Mouse (Mus musculus) spleen, postnatal 4 days (tissue): ENCODE results near the gene Snn.
"Not testable (repeated sequence)": the region's sequence is repeated elsewhere in the genome, so short reads cannot be mapped to it uniquely, and the experiment has no call there.

ENCODE experiments used
- DNase-seq, 2 experiments: peaks; one replicate each; pipeline ENCODE4 v3.0.0; 2022; ENCODE audit warnings: low spot score in 2 of 2

The Snn gene

DNA sequence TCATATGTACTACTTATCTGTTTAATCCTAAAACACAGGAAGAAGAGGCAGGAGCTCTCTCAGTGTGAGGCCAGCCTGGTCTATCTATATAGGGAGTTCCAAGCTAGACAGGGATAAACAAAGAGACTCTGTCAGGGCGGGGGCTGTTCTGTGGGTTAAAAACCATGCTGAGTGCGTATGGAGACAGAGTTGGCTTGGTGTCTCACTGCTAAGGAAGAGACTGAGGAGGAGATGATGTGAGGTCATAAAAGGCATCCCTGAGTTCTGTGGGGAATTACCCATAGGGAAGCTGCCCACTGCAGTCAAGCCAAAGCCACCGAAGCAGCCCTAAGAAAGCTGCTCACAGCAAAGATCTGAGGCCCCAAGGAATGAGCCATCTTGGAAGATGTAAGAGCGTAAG, at the start of gene Snn:
TSS of gene Snn (plus strand) at position 301 of the 400 bp plus-strand sequence.
- DNase-seq, result no peak

DNA sequence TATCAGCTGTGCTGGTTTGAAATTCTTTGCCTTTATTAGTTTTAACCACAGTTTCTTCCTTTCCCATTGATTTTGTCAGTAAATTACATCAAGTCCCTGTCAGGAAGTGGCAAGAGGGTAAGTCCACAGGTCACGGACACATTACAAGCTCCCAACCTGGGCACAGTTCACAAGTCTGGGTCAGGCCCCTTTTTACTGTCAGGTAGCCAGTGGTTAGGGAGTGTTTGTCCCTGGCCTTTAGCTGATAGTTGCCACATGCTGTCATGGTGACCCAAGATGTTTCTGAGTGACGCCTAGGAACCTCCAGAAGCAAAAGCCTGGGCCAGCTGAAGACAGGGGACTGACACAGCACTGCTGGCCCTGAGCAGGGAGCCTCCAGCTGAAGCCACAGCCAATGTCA, 49.5 kb upstream of the Snn start:
- no peak for DNase-seq

GRCm38 (mm10) chr16:11011939-11012338, 48.8 kb upstream of the Snn start:
- no peak for DNase-seq

DNA sequence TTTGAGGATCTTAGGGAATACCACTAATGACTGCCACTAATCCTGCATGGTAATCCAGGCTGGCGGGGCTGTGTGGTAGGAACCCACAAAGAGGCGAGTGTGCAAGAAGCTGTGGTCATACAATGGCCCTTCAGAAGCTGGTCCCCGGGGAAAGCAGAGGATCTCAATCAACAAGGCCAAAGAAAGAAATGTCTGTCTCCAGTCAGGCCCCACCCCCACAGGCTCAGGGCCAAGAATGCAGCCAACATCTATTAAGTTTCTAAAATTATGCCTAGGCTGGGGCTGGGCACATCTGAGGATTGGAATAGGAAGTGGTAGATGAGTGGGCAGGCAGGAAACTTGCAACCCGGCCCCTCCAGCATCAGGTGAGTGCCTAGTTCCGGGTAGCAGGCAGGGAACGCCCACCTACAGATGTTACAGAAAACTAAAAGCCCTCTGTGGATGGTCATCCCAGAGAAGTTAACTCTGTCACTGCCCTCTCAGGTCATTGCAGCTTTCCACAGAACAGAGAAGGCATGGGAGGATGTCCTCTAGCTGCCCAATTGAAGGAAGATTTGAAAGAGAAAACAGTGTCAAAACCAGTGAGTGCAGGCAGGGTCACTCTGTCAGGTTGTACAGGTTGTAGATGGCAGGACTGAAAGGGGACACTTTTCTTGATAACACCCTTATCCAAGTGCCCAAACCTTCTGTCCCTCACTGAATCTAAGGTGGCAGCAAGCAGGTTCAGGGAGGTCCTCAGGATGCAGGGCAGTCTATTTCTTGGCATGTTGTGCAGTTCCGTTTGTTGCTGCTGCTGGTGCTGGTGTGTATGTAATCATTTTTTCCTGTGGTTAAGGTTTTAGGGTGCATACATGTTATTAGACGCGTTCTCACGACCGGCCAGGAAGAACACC, 47.9 kb upstream of the Snn start:
- DNase-seq, result peak in 1 of 2 experiments; percentile 34

- not testable (repeated sequence) for DNase-seq
Observed at GRCm38 (mm10) chr16:11013464-11014147, 47.1 kb upstream of the Snn start.

GRCm38 (mm10) chr16:11014407-11014806, 46.3 kb upstream of the Snn start:
- no peak for DNase-seq

DNA sequence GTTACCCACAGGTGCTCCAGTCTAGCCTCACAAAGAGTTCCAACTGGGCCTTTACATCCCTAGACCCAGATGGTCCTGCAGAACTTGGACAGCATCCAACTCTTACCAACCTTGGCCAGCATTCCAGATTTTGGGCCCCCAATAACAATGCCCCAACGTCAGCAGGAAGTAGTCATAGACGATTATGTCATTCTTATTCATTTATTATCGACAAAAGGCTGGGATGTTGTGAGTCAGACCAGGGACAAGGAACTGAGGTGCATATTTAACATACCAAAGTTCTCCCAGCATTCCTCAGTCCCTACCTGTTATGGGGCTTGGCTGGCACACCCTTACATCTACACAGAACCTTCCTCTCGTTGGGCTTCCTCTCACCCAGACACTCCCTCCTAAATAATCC, 44.4 kb upstream of the Snn start:
- DNase-seq, result no peak

GRCm38 (mm10) chr16:11017807-11018595, 42.7 kb upstream of the Snn start:
- DNase-seq, result no peak

GRCm38 (mm10) chr16:11021403-11022112, 39.2 kb upstream of the Snn start:
- no peak for DNase-seq

- DNase-seq, result no peak
Observed at GRCm38 (mm10) chr16:11022113-11022489, 38.6 kb upstream of the Snn start.

DNA sequence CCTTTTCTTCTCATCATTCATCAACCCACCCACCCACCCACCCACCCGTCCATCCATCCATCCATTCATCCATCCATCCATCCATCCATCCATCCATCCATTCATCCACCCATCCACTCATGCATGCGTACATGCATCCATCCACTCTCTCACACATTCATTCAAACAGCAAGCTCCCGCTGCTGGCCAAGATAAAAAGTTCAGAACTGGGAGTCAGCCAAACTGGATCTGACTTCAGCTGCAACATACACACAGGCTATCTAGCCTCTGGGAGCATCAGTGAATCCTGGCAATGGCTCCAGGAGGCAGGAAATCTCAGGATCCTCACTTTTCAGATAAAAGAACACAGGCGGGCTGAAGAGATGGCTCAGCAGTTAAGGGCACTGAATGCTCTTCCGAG, 37.1 kb upstream of the Snn start:
- DNase-seq, result no peak

GRCm38 (mm10) chr16:11024841-11025240, 35.9 kb upstream of the Snn start:
- no peak for DNase-seq

GRCm38 (mm10) chr16:11028206-11028605, 32.5 kb upstream of the Snn start:
- DNase-seq, result no peak

DNA sequence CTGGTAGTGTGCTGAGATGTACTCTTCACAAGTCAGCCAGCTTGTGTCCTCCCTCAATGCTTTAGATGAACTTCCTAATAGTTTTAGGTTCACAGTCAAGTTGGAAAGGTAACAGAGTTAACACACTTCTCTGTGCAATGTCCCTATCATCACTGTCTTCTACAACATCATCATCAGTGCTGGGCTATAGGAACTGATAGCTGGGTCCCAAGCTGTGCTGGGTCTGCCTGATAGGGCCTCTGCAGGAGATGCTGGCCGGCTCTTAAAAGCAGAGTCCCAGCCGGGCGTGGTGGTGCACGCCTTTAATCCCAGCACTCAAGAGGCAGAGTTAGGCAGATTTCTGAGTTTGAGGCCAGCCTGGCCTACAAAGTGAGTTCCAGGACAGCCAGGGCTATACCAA, 29.9 kb upstream of the Snn start:
- no peak for DNase-seq

- DNase-seq, result no peak
Observed at GRCm38 (mm10) chr16:11031320-11031719, 29.4 kb upstream of the Snn start.

- DNase-seq, result peak; percentile 77 to 89
Observed at GRCm38 (mm10) chr16:11034193-11034803, 26.4 kb upstream of the Snn start.

GRCm38 (mm10) chr16:11035273-11035672, 25.5 kb upstream of the Snn start:
- no peak for DNase-seq

GRCm38 (mm10) chr16:11035790-11036431, 24.8 kb upstream of the Snn start:
- DNase-seq, result peak; percentile 53 to 84

GRCm38 (mm10) chr16:11040603-11041002, 20.1 kb upstream of the Snn start:
- no peak for DNase-seq

DNA sequence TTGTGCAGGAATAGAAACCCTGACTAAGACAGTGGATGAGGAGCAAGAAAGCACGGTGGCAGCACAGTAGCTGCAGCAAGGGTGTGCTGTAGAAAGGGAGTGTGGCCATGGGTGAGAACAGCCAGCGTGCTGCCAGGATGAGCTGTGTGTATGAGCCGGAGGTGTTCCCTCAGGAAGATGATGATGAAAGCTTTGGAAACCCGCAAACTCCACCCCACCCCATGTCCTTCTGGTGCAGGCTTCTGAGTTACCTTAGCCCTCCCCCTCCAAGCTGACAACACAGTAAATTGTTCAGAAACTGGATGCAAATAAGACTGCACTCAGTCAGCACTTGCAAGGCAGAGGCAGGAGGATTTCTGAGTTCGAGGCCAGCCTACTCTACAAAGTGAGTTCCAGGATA, 17.5 kb upstream of the Snn start:
- DNase-seq, result no peak

GRCm38 (mm10) chr16:11046437-11046836, 14.3 kb upstream of the Snn start:
- DNase-seq, result no peak
